Mouse (Mus musculus) intestine, embryonic 15.5 days (tissue): ENCODE data around the gene Haus4. TPM values are rescaled to one million over a fixed set of nuclear protein-coding genes. Genes with fewer than 3 reads are reported as not detected.

Experiments
- ATAC-seq: fragments of 200-750 bp; cut with Nextera tagmentation; 2 replicates; pipeline ENCODE4 v1.8.0; 2017; ENCODE audit warnings: moderate TSS enrichment, moderate library complexity
- H3K27ac ChIP-seq: fragments of 300-500 bp; sonication (generic); 2 replicates; pipeline ENCODE4 v1.5.1; 2015; ENCODE audit warnings: mild to moderate bottlenecking, inconsistent platforms
- H3K27me3 ChIP-seq: fragments of 300-500 bp; sonication (generic); replicated peaks from 2 replicates; pipeline ENCODE4 v1.6.1; 2015; ENCODE audit warnings: inconsistent platforms
- H3K36me3 ChIP-seq: fragments of 300-500 bp; sonication (generic); 2 replicates; pipeline ENCODE4 v1.6.1; 2015; ENCODE audit warnings: inconsistent platforms
- H3K4me1 ChIP-seq: fragments of 300-500 bp; sonication (generic); replicated peaks from 2 replicates; pipeline ENCODE4 v1.6.1; 2015; ENCODE audit warnings: inconsistent platforms
- H3K4me2 ChIP-seq: fragments of 300-500 bp; sonication (generic); replicated peaks from 2 replicates; pipeline ENCODE4 v1.6.1; 2015; ENCODE audit warnings: mild to moderate bottlenecking, inconsistent platforms
- H3K4me3 ChIP-seq: fragments of 300-500 bp; sonication (generic); replicated peaks from 2 replicates; pipeline ENCODE4 v1.5.1; 2015; ENCODE audit warnings: inconsistent platforms
- H3K9ac ChIP-seq: fragments of 300-500 bp; sonication (generic); 2 replicates; pipeline ENCODE4 v1.6.1; 2015; ENCODE audit warnings: inconsistent platforms
- H3K9me3 ChIP-seq: fragments of 300-500 bp; sonication (generic); 2 replicates; pipeline ENCODE4 v1.6.1; 2016; ENCODE audit warnings: inconsistent platforms
- WGBS: fragments of 180-500 bp; shearing (Covaris S2); methylation state at CpG from one replicate; pipeline ENCODE4 v1.1.7; 2015; 5-methylcytosine and 5-hydroxymethylcytosine counted together
- polyA plus RNA-seq: library from polyadenylated mRNA; unstranded; fragments of >200 nt; fragmentation: Nextera tagmentation; extraction: Ambion mirVana; gene quantifications from 2 replicates; pipeline ENCODE4 v1.2.1, GENCODE M21; 2015

Haus4 gene
- polyA plus RNA-seq, 1 experiment from 2014 or later = 53.9 TPM

GRCm38 (mm10) chr14:54582536-54582935 lies 28.1 kb upstream of the Haus4 start:
- H3K4me2 ChIP-seq = no peak overlapping the region
- H3K9me3 ChIP-seq = no peaks in the 10 kb centered on the region
- H3K4me3 ChIP-seq = no peak overlapping the region
- 82% methylated on average over 9 of the region's 9 CpGs for WGBS
- peaks cover 7% of the 10 kb centered on the region; the same call in 1 of the 2 replicates for H3K4me1 ChIP-seq
- H3K9ac ChIP-seq = no peak overlapping the region
- ATAC-seq = no peak
- H3K36me3 ChIP-seq = no peaks in the 10 kb centered on the region
- H3K27me3 ChIP-seq = no peaks in the 10 kb centered on the region
- no peak overlapping the region for H3K27ac ChIP-seq

- Histone ChIP-seq H3K9me3 (no peaks in the 10 kb centered on the region), H3K36me3 (no peaks in the 10 kb centered on the region), H3K4me1 (peaks cover 17% of the 10 kb centered on the region), H3K27ac (no peak overlapping the region), H3K4me3 (no peak overlapping the region), H3K4me2 (no peak overlapping the region), H3K9ac (no peak overlapping the region), H3K27me3 (no peaks in the 10 kb centered on the region)
- WGBS = 76% methylated on average over 7 of the region's 7 CpGs
- no peak for ATAC-seq
These were observed 25.2 kb upstream of the Haus4 start for GRCm38 (mm10) chr14:54579638-54580037.

- ATAC-seq = peak; percentile 19; the same call in 1 of the 2 replicates
- Histone ChIP-seq H3K9ac (peak overlapping the region; percentile 95), H3K27me3 (no peaks in the 10 kb centered on the region), H3K27ac (peak overlapping the region; percentile 91), H3K36me3 (no peaks in the 10 kb centered on the region), H3K4me3 (peak overlapping the region; percentile 89), H3K4me1 (peaks cover 30% of the 10 kb centered on the region), H3K9me3 (no peaks in the 10 kb centered on the region), H3K4me2 (peak overlapping the region; percentile 92)
- under 1% methylated on average over 10 of the region's 10 CpGs for WGBS
These were observed 23.6 kb upstream of the Haus4 start for GRCm38 (mm10) chr14:54578063-54578462.

- WGBS = under 1% methylated on average over 66 of the region's 66 CpGs
- no peaks in the 10 kb centered on the region for H3K27me3 ChIP-seq
- peak within 1 kb of the TSS; percentile 95 for H3K9ac ChIP-seq
- peak; percentile 69 for ATAC-seq
- H3K4me3 ChIP-seq = peak within 1 kb of the TSS; percentile 89
- H3K4me1 ChIP-seq = peaks cover 37% of the 10 kb centered on the region
- H3K27ac ChIP-seq = peak within 1 kb of the TSS; percentile 91
- H3K4me2 ChIP-seq = peak within 1 kb of the TSS; percentile 92
- no peaks in the 10 kb centered on the region for H3K36me3 ChIP-seq
- no peaks in the 10 kb centered on the region for H3K9me3 ChIP-seq
These were observed 22.9 kb upstream of the Haus4 start, which contains the start of gene Ajuba for GRCm38 (mm10) chr14:54577089-54577982. Gene Ajuba, minus strand, starts transcription at chr14:54577558.

GRCm38 (mm10) chr14:54576241-54577088 lies 22.0 kb upstream of the Haus4 start:
- peak overlapping the region; percentile 91 for H3K27ac ChIP-seq
- peaks cover 43% of the 10 kb centered on the region for H3K4me1 ChIP-seq
- H3K9me3 ChIP-seq = no peaks in the 10 kb centered on the region
- peak overlapping the region; percentile 92 for H3K4me2 ChIP-seq
- peak overlapping the region; percentile 95 for H3K9ac ChIP-seq
- WGBS = under 1% methylated on average over 84 of the region's 84 CpGs
- ATAC-seq = no peak
- peaks cover 2% of the 10 kb centered on the region; the same call in 1 of the 2 replicates for H3K36me3 ChIP-seq
- H3K4me3 ChIP-seq = peak overlapping the region; percentile 89
- H3K27me3 ChIP-seq = no peaks in the 10 kb centered on the region

- H3K4me3 ChIP-seq = peak overlapping the region; percentile 89
- whole genome bisulfite sequencing = 1% methylated on average over 39 of the region's 39 CpGs
- no peaks in the 10 kb centered on the region for H3K27me3 ChIP-seq
- H3K9ac ChIP-seq = peak overlapping the region; percentile 95
- no peaks in the 10 kb centered on the region for H3K9me3 ChIP-seq
- H3K27ac ChIP-seq = no peak overlapping the region
- peaks cover 9% of the 10 kb centered on the region; the same call in 1 of the 2 replicates for H3K36me3 ChIP-seq
- peak; percentile 43 for ATAC-seq
- peak overlapping the region; percentile 92 for H3K4me2 ChIP-seq
- peaks cover 43% of the 10 kb centered on the region for H3K4me1 ChIP-seq
These were observed 21.2 kb upstream of the Haus4 start for GRCm38 (mm10) chr14:54575631-54576030.

- H3K4me3 ChIP-seq = peak overlapping the region; percentile 89
- H3K4me1 ChIP-seq = peaks cover 46% of the 10 kb centered on the region
- peak overlapping the region; percentile 92 for H3K4me2 ChIP-seq
- 8% methylated on average over 8 of the region's 8 CpGs for WGBS
- H3K36me3 ChIP-seq = peaks cover 9% of the 10 kb centered on the region; the same call in 1 of the 2 replicates
- peak overlapping the region; percentile 59 for H3K27ac ChIP-seq
- ATAC-seq = no peak
- no peaks in the 10 kb centered on the region for H3K27me3 ChIP-seq
- H3K9me3 ChIP-seq = no peaks in the 10 kb centered on the region
- peak overlapping the region; percentile 95 for H3K9ac ChIP-seq
These were observed 20.6 kb upstream of the Haus4 start for GRCm38 (mm10) chr14:54575031-54575430.

GRCm38 (mm10) chr14:54574253-54574652 lies 19.8 kb upstream of the Haus4 start:
- H3K4me3 ChIP-seq = peak overlapping the region; percentile 89
- peak overlapping the region; percentile 47 for H3K9ac ChIP-seq
- H3K27ac ChIP-seq = peak overlapping the region; percentile 59
- 24% methylated on average over 4 of the region's 4 CpGs for WGBS
- no peaks in the 10 kb centered on the region for H3K9me3 ChIP-seq
- H3K27me3 ChIP-seq = no peaks in the 10 kb centered on the region
- H3K4me2 ChIP-seq = peak overlapping the region; percentile 92
- no peak for ATAC-seq
- H3K4me1 ChIP-seq = peaks cover 47% of the 10 kb centered on the region
- H3K36me3 ChIP-seq = peaks cover 14% of the 10 kb centered on the region

- peak overlapping the region; percentile 92 for H3K4me2 ChIP-seq
- peaks cover 22% of the 10 kb centered on the region for H3K36me3 ChIP-seq
- H3K4me3 ChIP-seq = peak overlapping the region; percentile 17
- no peaks in the 10 kb centered on the region for H3K9me3 ChIP-seq
- WGBS = 12% methylated on average over 14 of the region's 14 CpGs
- H3K27ac ChIP-seq = peak overlapping the region; percentile 62
- peak overlapping the region; percentile 20; the same call in 1 of the 2 replicates for H3K9ac ChIP-seq
- peaks cover 43% of the 10 kb centered on the region for H3K4me1 ChIP-seq
- ATAC-seq = peak; percentile 72
- H3K27me3 ChIP-seq = no peaks in the 10 kb centered on the region
These were observed 18.6 kb upstream of the Haus4 start for GRCm38 (mm10) chr14:54572790-54573736.

- Histone ChIP-seq H3K27me3 (no peaks in the 10 kb centered on the region), H3K36me3 (peaks cover 26% of the 10 kb centered on the region), H3K27ac (peak overlapping the region; percentile 33; the same call in 1 of the 2 replicates), H3K4me2 (no peak overlapping the region), H3K9ac (no peak overlapping the region), H3K4me1 (peaks cover 43% of the 10 kb centered on the region), H3K4me3 (no peak overlapping the region), H3K9me3 (no peaks in the 10 kb centered on the region)
- ATAC-seq = no peak
- 63% methylated on average over 4 of the region's 4 CpGs for WGBS
These were observed 17.7 kb upstream of the Haus4 start for GRCm38 (mm10) chr14:54572122-54572521.
